Mouse (Mus musculus) embryonic stem cell, embryonic (primary cell): ENCODE measurements at regions not wholly inside any gene's neighbourhood (a gene's known extent, or its start where the extent isn't known, plus 50 kb on each side); places are given as distances from the start of the nearest gene placed in this dataset.

Experiments
- CTCF ChIA-PET, 4 experiments: fragments of 300-600 bp in 2 of 4; fragments of 350-600 bp in 2 of 4; sonication (Branson Sonifier 250); formaldehyde crosslinking; loops; one replicate each; lab custom pipeline; 2022; ENCODE audit warnings: inconsistent platforms in 2 of 4; lab: Charles Lee
- POLR2A ChIA-PET, 4 experiments: fragments of 300-600 bp in 2 of 4; fragments of 350-600 bp in 2 of 4; sonication (Branson Sonifier 250); formaldehyde crosslinking; loops; one replicate each; lab custom pipeline; 2022; ENCODE audit warnings: antibody characterized with exemption in 4 of 4, inconsistent platforms in 1 of 4; lab: Charles Lee

DNA sequence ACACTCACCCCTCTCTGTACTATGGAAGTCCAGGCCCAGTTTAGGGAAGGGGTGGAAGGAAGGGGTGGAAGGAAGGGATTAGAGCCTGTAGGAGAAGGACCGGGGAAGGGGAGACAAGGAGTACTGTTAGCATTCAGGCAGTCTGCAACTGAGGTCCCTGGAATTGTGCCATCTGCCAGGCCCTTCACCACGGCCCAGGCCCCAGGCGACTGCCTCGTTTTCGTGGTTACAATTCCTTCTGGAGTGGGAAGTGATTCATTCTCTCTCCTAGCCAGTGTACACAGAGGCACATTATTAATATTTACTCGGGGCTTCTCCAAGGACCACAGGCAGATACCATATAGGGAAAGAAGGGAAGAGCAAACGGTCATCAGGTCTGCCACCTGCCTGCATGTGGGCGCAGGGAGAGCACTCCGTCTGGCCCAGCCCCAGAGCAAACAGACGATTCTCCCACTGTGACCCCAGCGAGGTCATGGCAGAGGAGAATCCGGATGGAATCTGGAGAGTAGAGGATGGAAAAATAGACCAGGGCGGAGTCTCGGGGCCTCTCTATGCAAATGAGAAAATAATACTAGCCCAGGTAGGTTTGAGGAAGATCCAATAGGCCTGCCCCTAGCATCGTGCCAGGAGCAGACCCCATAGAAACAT lies 354.0 kb downstream of the Ptpru start:
- POLR2A ChIA-PET = no interaction called here
- CTCF ChIA-PET = interaction anchor here in 2 of 4 experiments (0.6 to 3.5 kb wide), 3 partner anchors 84 to 214 kb away, joined by 3 to 19 read pairs (median 3); no protein-coding TSS in a partner anchor

DNA sequence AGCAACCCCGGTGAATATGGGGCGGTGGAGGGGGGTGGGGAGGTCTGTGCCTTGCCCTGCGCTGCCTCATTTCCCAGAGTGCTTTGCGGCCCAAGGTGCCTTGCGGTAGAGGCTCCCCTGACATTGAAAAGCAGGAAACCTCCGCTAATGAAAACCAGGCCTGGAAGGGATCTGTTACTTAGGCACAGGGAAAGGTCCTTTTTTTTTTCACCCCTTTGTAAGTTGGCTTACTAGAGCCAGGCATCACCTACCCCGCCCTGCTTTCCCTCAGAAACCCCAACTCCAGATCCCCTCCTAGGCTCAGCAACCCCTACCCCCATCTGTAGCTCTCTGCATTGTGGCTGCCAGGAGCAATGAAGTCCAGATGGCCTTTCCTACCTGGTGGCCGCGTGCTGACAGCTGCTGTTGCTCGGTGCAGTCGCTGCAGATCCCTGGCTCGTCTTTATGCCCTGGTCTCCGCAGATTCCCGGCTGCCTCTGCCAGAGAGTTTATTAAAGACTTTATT lies 353.4 kb downstream of the Ptpru start:
- CTCF ChIA-PET = interaction anchor here in 3 of 4 experiments (1.0 to 3.5 kb wide), 6 partner anchors 10 to 214 kb away, joined by 3 to 19 read pairs (median 7); no protein-coding TSS in a partner anchor
- POLR2A ChIA-PET = interaction anchor here in 1 of 4 experiments (0.6 kb wide), 1 partner anchor 652 kb away, joined by 4 read pairs; no protein-coding TSS in a partner anchor

DNA sequence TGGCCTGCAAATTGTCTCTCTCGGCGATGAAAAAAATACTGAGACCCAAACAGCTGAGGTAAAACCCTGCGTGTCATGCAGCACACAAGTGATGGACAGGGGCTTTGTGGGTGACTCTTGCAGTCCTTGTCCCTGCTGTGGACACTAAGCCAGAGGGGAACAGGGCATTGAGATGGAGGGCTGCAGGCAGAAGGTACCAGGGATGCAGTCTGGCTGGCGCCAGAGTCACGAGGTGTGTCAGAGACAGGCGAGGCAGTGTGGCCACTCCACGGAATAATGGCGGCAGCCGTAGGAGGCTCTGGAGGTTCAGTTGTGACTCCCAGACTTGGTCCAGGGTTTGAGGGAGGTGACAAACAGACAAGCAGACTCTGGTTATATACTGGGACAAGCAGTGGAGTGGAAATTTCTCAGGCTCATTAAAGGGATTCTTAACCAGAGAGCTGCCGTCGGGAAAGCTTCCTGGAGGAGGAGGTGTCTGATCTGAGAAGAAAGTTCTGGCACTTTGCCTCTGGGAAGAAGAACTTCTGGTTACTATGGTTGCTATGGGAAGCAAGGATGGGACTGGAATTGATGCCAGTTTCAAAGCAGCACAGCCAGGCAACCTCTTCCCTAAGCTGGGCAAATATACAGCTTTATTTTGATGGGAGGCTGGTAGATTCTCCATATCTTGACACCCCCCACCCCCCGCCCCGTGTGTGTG lies 352.8 kb downstream of the Ptpru start:
- ChIA-PET POLR2A (interaction anchor here in 2 of 4 experiments (0.6 kb wide), 2 partner anchors 247 to 651 kb away, joined by 3 to 4 read pairs; no protein-coding TSS in a partner anchor), CTCF (interaction anchor here in 3 of 4 experiments (0.9 to 3.5 kb wide), 11 partner anchors 10 to 521 kb away, joined by 3 to 19 read pairs (median 4); no protein-coding TSS in a partner anchor)

DNA sequence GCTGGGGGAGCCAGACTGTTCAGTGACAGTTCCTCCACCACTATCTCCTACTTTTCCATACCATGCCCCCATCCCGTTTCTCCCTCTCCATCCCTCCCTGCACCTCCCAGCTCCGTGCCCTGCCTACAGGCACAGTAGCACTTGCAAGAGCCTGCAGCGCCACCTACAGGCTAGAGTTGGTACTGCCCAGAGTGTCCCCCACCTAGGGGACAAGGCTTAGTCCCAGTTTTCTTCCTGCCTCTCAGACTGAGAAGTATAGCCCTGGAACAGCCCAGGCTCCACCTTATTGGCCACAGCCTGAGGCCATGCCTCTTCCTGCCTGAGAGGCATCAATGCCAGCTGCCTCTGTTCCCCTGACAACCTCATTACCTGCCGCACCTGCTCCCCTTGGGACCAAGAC lies 351.3 kb downstream of the Ptpru start:
- POLR2A ChIA-PET = no interaction called here

DNA sequence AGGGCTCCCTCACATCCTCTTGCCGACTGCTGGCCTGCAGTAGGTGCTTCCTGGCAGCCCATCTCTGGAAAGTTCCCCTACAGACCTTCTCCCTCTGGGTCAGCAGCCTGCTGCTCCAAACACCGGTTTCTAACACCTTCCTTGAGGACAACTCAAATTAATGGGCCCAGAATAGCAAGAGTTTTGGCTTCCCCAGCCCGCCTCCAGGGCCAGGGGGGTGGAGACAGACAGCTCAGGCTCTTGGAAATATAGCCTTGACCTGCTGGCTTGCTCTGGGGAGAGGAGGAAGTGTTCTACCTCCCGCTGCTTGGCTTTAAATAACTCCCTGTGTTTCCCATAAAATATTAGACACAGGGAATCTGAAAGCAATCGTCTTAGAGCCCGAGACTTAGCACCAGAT lies 349.8 kb downstream of the Ptpru start:
- ChIA-PET CTCF (interaction anchor here in 2 of 4 experiments (0.6 to 1.3 kb wide), 2 partner anchors 78 to 87 kb away, joined by 3 read pairs; no protein-coding TSS in a partner anchor), POLR2A (no interaction called here)

More for the DNA sequence above, 351.3 kb downstream of the Ptpru start:
- CTCF ChIA-PET = interaction anchor here (0.5 to 3.5 kb wide), 49 partner anchors 8 to 527 kb away, joined by 3 to 19 read pairs (median 3); partner anchors contain the start of gene Mecr (in 1 of the 4)

DNA sequence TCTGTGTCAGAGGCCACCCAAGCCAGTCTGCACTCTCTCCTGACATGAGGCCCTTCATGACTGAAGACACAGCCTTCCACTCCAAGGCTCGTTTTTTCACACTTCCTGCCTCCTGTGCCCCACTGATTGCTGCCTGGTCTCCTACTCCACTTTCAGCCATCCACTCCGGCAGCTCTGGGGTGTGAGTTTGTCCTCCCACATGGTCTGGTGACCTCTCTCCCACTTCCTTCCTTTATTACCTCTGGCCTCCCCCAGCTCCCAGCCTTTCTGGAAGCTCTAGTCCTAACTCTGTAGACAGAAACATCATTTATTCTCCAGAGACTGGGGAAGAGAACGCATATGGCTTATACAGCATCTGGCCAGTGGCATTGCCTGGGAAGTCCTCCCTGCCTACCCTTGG lies 349.0 kb downstream of the Ptpru start:
- POLR2A ChIA-PET = no interaction called here
- CTCF ChIA-PET = no interaction called here

DNA sequence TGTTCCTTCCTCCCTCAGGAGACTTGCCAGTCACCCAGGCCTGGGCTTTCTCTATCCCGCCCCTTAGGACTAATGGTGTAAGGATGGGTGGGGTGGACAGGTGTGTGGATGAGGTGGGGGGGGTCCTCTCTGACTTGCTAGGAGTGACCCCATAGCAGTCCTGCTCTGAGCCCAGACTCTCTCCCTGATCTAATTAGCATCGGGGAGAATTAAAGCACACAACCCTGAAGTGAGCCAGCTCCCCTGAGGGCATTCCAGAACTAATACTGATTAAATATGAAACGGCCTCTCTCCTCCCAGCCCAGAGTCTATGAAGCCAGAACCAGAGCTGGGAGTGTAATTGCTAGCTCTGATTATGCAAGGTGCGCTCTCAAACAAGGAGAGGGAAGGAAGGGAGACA lies 346.1 kb downstream of the Ptpru start:
- ChIA-PET CTCF (interaction anchor here in 1 of 4 experiments (0.6 kb wide), 1 partner anchor 212 kb away, joined by 6 read pairs; no protein-coding TSS in a partner anchor), POLR2A (interaction anchor here in 1 of 4 experiments (0.6 kb wide), 1 partner anchor 350 kb away, joined by 3 read pairs; no protein-coding TSS in a partner anchor)

DNA sequence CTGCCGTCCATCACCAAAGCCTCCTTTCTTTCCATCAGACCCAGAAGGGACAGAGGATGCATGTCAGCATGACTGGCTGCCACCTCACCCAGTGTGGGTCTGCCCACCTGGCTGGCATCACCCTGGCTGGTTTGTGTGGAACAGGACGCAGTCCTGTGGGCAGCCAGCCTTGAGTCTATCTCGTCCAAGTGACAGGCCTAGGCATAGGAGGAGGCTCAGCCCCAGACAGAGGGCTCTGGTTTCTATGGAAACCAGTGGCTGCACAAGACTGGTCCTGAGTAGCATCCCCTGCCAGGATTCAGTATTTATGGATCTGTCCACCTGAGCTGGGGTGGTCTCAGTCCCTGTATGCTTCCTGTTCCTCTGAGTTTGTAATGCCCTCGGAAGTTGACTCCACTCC lies 344.4 kb downstream of the Ptpru start:
- ChIA-PET CTCF (interaction anchor here in 1 of 4 experiments (2.4 kb wide), 1 partner anchor 8 kb away, joined by 11 read pairs; no protein-coding TSS in a partner anchor), POLR2A (no interaction called here)

DNA sequence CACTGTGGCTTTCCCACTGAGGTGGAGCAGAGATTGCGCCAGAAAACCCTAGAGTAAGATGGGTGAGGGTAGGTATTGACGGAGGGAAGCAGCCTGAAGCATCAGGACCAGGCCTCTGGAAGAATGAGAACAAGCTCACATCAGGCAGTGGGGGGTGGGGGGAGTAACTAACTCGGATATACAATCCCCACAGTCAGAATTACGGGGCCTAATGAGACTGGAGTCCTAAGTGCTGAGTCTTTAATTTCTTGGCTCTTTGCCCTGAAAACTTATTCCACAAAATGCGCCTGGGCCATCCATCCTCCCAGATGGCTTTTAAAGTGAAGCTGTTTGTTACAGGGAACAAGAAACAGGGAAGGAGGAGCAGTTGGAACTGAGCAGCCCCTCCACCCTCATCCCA lies 341.2 kb downstream of the Ptpru start:
- ChIA-PET CTCF (interaction anchor here in 1 of 4 experiments (1.3 kb wide), 1 partner anchor 10 kb away, joined by 4 read pairs; no protein-coding TSS in a partner anchor), POLR2A (interaction anchor here in 1 of 4 experiments (0.6 to 2.1 kb wide), 2 partner anchors 11 to 253 kb away, joined by 3 to 8 read pairs; no protein-coding TSS in a partner anchor)

DNA sequence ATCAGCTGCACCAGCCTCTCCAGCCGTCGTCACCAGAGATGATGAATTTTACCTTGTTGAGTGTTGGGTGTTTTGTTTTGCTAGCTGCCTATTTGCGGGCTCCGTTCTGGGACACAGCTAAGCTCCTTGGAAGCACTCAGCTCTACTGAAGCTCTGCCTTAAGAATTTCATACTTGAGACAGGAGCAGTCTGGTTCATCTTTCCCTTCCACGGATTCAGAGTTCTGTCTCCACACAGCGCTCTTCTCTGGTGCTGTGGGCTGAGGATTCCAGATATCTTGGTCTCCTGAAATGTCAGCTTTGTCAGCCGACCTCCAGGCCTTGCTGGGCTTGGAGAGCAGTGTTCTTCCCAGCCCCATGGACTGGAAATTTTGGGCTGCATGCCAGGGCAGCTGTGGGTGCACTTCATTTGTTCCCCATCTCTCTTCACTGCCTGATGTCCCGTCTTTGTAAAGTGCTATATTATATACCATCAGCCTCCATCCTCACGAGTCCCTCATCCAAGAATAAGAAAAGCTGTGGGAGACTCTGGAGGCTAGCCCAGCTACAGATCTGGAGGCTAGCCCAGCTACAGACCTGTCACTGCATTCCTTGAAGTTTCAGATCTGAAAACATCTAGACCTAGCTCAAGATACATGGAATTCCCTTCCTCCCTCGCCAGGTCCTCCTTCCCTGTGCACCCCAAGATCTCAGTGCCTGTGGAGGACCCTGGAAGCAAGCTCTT lies 337.0 kb downstream of the Ptpru start:
- ChIA-PET CTCF (interaction anchor here in 1 of 4 experiments (0.8 to 1.3 kb wide), 2 partner anchors 15 to 324 kb away, joined by 3 read pairs; no protein-coding TSS in a partner anchor), POLR2A (no interaction called here)

DNA sequence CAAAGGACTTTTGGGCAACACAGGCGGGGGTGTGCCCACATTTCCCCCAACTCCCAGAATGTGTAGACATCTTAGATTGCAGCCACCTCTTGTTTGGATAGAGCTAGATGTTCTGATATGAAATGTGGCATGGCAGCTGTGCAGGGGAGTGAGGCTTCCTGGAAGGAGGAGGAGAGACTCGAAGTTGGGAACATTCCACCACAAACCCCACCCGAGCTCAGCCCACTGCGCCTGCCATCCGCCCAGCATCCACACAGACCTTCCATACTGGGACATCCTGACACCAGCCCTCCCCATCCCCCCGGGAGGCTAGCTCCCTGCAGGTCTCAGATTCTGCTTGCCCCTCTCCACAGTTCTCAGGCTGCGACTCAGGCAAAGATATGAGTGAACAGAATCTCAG lies 329.9 kb downstream of the Ptpru start:
- ChIA-PET POLR2A (interaction anchor here in 1 of 4 experiments (0.8 to 1.8 kb wide), 2 partner anchors 11 to 311 kb away, joined by 3 to 8 read pairs; no protein-coding TSS in a partner anchor), CTCF (interaction anchor here in 2 of 4 experiments (0.5 to 1.2 kb wide), 4 partner anchors 186 to 471 kb away, joined by 3 read pairs; no protein-coding TSS in a partner anchor)

DNA sequence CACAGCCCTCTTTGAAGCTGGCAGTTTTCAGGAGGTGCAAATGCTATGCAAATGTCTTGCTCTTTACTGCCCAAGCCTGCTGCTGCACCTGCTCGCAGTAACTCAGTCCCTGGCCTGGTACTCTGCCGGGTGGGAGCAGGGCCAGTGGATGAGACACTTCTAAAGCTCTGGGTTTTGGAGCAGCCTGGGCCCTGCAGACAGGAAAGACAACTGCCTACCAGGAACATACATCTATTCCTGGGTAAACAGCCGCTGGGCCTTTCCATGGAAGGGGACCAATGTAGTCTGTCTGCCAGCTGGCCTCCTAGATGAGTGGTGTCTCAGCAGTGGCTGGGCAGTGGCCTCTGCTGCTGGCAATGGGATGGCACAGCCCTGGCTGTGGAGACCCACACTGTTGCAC lies 326.5 kb downstream of the Ptpru start:
- ChIA-PET CTCF (no interaction called here), POLR2A (interaction anchor here in 1 of 4 experiments (1.4 kb wide), 1 partner anchor 11 kb away, joined by 3 read pairs; no protein-coding TSS in a partner anchor)

DNA sequence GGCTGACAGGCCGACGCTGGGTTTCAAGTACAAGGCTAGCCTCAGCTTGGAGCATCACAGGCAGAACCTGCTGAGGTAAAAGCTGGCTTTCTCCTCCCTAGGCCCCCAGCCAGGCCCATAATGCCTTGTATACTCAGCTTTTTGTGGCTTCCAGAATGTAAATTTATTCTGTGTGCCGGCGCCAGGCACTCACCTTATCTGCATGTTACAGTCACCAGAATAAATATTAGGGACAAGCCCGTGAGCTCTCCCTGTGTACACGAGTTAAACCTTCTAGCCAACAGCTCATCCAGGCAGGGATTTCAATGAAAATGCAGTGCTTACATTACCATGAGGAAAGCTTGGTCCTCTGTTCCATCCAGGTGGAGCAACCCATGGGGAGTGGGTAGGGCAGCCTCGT lies 325.3 kb downstream of the Ptpru start:
- ChIA-PET CTCF (interaction anchor here in 1 of 4 experiments (0.6 to 0.7 kb wide), 2 partner anchors 26 to 183 kb away, joined by 3 read pairs; no protein-coding TSS in a partner anchor), POLR2A (interaction anchor here in 1 of 4 experiments (1.4 kb wide), 1 partner anchor 10 kb away, joined by 3 read pairs; no protein-coding TSS in a partner anchor)

DNA sequence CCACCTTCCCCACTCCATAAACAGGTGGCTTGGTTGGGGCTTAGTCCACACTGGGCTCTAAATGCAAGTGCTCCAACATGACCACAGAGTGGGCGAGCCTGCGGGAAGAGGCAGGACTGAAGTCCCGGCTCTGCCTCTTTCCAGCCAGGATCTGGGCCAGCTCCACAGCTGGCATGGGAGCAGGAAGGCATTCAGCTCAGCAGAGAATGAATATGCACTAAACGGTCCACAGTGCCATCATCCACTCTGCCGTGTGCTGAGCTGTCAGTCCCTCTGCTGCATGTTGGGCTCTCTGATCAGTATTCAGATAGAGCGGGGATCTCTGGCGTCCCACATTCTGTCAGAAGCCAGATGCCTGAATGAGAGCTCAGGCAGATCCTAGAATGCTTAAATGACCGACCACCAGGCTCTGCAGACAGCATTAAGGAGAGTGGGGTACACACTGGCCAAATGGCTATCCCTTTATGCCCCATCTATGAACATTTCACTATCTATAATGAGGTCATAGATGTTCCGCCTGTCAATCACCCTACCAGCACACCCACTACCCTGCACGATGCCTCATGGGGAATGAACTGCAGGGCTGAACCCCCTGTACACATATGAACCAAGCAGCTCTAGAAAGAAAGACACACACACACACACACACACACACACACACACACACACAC lies 317.3 kb downstream of the Ptpru start:
- CTCF ChIA-PET = interaction anchor here in 2 of 4 experiments (0.5 to 1.1 kb wide), 3 partner anchors 34 to 989 kb away, joined by 4 to 5 read pairs (median 4); no protein-coding TSS in a partner anchor

DNA sequence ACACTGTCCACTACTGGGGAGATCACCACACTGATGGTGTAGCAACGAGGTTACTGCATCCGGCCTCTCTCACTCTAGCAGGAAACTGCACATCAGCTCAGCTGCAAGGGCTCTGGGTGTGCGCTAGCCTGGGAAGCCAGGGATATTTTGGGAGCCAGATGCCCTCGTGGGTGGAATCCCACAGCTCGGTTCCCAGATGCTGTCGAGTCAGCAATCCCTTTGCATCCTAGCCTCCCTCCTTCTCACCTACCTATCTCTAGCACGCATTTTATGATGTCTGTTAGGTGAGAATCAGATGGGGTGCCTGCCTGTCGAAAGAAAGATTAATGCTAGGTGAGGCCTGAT lies 316.8 kb downstream of the Ptpru start:
- CTCF ChIA-PET = interaction anchor here in 2 of 4 experiments (0.5 to 1.1 kb wide), 3 partner anchors 35 to 990 kb away, joined by 4 to 5 read pairs (median 4); no protein-coding TSS in a partner anchor

More for the DNA sequence above, 317.3 kb downstream of the Ptpru start:
- POLR2A ChIA-PET = no interaction called here

DNA sequence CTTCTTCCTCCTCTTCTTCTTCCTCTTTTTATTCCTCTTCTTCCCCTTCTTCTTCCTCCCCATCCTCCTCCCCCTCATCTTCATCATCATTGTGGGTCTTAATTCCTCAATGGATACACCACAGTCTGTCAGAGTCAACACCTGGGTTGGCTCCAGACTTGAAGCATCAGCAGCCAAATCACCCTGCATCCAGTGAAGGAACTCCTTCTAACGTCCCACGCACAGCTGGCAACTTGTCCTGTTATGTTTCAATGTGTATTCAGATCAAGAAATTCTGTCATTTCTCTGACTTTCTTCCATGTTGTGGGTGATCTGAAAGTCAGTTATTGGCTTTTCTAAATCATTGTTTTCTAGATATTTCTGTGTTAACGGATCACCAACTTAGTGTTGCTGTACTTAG lies 312.9 kb downstream of the Ptpru start:
- POLR2A ChIA-PET = no interaction called here
- CTCF ChIA-PET = no interaction called here

More for the DNA sequence above, 316.8 kb downstream of the Ptpru start:
- POLR2A ChIA-PET = no interaction called here

DNA sequence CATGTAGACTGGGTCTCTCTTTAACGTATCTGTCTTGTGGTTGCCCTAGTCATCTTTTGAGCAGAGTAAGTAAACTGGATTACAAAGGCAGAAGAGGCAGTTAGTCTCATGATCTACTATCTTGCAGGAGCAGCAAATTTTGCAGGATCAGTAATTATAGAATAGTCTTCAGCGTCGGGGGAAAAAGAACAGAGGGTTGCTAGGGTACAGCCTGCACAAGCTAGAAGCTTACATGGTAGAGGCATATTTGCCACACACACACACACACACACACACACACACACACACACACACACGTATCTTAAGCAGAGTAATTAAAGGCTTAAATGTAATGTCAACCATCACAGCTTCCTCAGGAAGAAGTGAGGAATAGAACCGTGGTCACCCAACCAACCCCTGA lies 307.6 kb downstream of the Ptpru start:
- CTCF ChIA-PET = no interaction called here
- POLR2A ChIA-PET = no interaction called here
